Mouse (Mus musculus) E14TG2a.4 (cell line): ENCODE data around the gene Mgmt.

Experiments used
- CTCF ChIP-seq: conservative IDR thresholded peaks from 2 replicates; pipeline ENCODE4 v1.5.1; 2014; ENCODE audit warnings: low read length
- NANOG ChIP-seq: IDR thresholded peaks from 2 replicates; pipeline ENCODE4 v1.6.1; 2014; ENCODE audit warnings: borderline replicate concordance, low read length, mixed read lengths

- TF ChIP-seq NANOG = no peak
- TF ChIP-seq CTCF = no peak
These were observed 180.9 kb downstream of the Mgmt start for GRCm38 (mm10) chr7:137075301-137075700.
